Mouse (Mus musculus) cerebellum, adult 2 months (tissue): ENCODE results near the gene Cgrrf1.

Experiments
- CTCF ChIP-seq: fragments of 200-500 bp; IDR thresholded peaks from 2 replicates; pipeline ENCODE4 v1.5.1; 2011; ENCODE audit warnings: low read depth, mild to moderate bottlenecking, control low read depth, low read length, moderate library complexity, borderline replicate concordance; ENCODE audit not compliant: insufficient read depth
- POLR2A ChIP-seq: fragments of 200-500 bp; IDR thresholded peaks from 2 replicates; pipeline ENCODE4 v1.6.1; 2011; ENCODE audit warnings: low read length, control low read depth, borderline replicate concordance; ENCODE audit not compliant: insufficient read depth

GRCm38 (mm10) chr14:46787787-46788504, 44.0 kb upstream of the Cgrrf1 start, which contains the start of gene Cnih1:
- TF ChIP-seq CTCF = peak; percentile 69
- TF ChIP-seq POLR2A = peak; percentile 61; the same call in 1 of the 2 replicates
